Mouse (Mus musculus): ENCODE data around the gene Mrps35. TPM values are rescaled to one million over a fixed set of nuclear protein-coding genes. Genes with fewer than 3 reads are reported as not detected.

Mrps35 gene
- polyA plus RNA-seq, 1 experiment, result 46.4 TPM

- Histone ChIP-seq H3K79me2 (ENCODE audit: control insufficient read depth, insufficient read depth) (peaks cover 15% of the 10 kb centered on the region), H3K27me3 (ENCODE audit: control insufficient read depth, insufficient read depth, insufficient read length) (no peaks in the 10 kb centered on the region), H3K79me3 (ENCODE audit: low read depth) (peaks cover 9% of the 10 kb centered on the region), H3K4me3 (ENCODE audit: insufficient read depth, poor library complexity, severe bottlenecking) (no peak overlapping the region), H3K36me3 (ENCODE audit: control insufficient read depth, insufficient read depth) (no peaks in the 10 kb centered on the region), H3ac (ENCODE audit: control insufficient read depth, insufficient read length, low read depth) (no peak overlapping the region)
- no peak for TF ChIP-seq CTCF (IDR thresholded peaks at IDR 0.05; ENCODE audit: control insufficient read depth, insufficient read depth, insufficient read length)
- TF ChIP-seq MAX (IDR thresholded peaks at IDR 0.05), result no peak
- TF ChIP-seq MYOD1 (IDR thresholded peaks at IDR 0.05; ENCODE audit: control insufficient read depth, insufficient read length, low read depth), result no peak
- no peak for TF ChIP-seq CEBPB (IDR thresholded peaks at IDR 0.05; ENCODE audit: low read depth)
- TF ChIP-seq FOSL1 (IDR thresholded peaks at IDR 0.05; ENCODE audit: insufficient read depth, low read length, poor library complexity, severe bottlenecking), result no peak
- no peak for TF ChIP-seq MYOG (IDR thresholded peaks at IDR 0.05; ENCODE audit: control insufficient read depth, extremely low read depth, insufficient read length)
- TF ChIP-seq USF1 (IDR thresholded peaks at IDR 0.05; ENCODE audit: low read depth), result no peak
Observed at GRCm38 (mm10) chr6:147087736-147088135, 45.2 kb downstream of the Mrps35 start.

GRCm38 (mm10) chr6:147088517-147088916, 46.0 kb downstream of the Mrps35 start:
- no peak overlapping the region for H3ac ChIP-seq (ENCODE audit: control insufficient read depth, insufficient read length, low read depth)
- TF ChIP-seq FOSL1 (IDR thresholded peaks at IDR 0.05; ENCODE audit: insufficient read depth, low read length, poor library complexity, severe bottlenecking) (no peak), CTCF (IDR thresholded peaks at IDR 0.05; ENCODE audit: control insufficient read depth, insufficient read depth, insufficient read length) (no peak), MYOG (IDR thresholded peaks at IDR 0.05; ENCODE audit: control insufficient read depth, extremely low read depth, insufficient read length) (no peak), MAX (IDR thresholded peaks at IDR 0.05) (no peak), MYOD1 (IDR thresholded peaks at IDR 0.05; ENCODE audit: control insufficient read depth, insufficient read length, low read depth) (no peak), CEBPB (IDR thresholded peaks at IDR 0.05; ENCODE audit: low read depth) (no peak), USF1 (IDR thresholded peaks at IDR 0.05; ENCODE audit: low read depth) (no peak)
- peaks cover 23% of the 10 kb centered on the region for H3K79me2 ChIP-seq (ENCODE audit: control insufficient read depth, insufficient read depth)
- no peaks in the 10 kb centered on the region for H3K27me3 ChIP-seq (ENCODE audit: control insufficient read depth, insufficient read depth, insufficient read length)
- no peak overlapping the region for H3K4me3 ChIP-seq (ENCODE audit: insufficient read depth, poor library complexity, severe bottlenecking)
- H3K36me3 ChIP-seq (ENCODE audit: control insufficient read depth, insufficient read depth), result no peaks in the 10 kb centered on the region
- H3K79me3 ChIP-seq (ENCODE audit: low read depth), result peaks cover 15% of the 10 kb centered on the region

- no peak overlapping the region for H3K4me3 ChIP-seq (ENCODE audit: insufficient read depth, poor library complexity, severe bottlenecking)
Observed at GRCm38 (mm10) chr6:147090191-147090590, 47.6 kb downstream of the Mrps35 start.

GRCm38 (mm10) chr6:147091136-147092120, 48.9 kb downstream of the Mrps35 start, which contains the start of gene Klhl42:
TSS of gene Klhl42 (plus strand) at chr6:147091379.
- peak within 1 kb of the TSS; percentile 92 for H3ac ChIP-seq (ENCODE audit: control insufficient read depth, insufficient read length, low read depth)
- peaks cover 51% of the 10 kb centered on the region for H3K79me2 ChIP-seq (ENCODE audit: control insufficient read depth, insufficient read depth)
- TF ChIP-seq FOSL1 (IDR thresholded peaks at IDR 0.05; ENCODE audit: insufficient read depth, low read length, poor library complexity, severe bottlenecking), result no peak
- no peak for TF ChIP-seq MYOG (IDR thresholded peaks at IDR 0.05; ENCODE audit: control insufficient read depth, extremely low read depth, insufficient read length)
- TF ChIP-seq CEBPB (IDR thresholded peaks at IDR 0.05; ENCODE audit: low read depth), result no peak
- TF ChIP-seq CTCF (IDR thresholded peaks at IDR 0.05; ENCODE audit: control insufficient read depth, insufficient read depth, insufficient read length), result no peak
- no peak for TF ChIP-seq USF1 (IDR thresholded peaks at IDR 0.05; ENCODE audit: low read depth)
- TF ChIP-seq MYOD1 (IDR thresholded peaks at IDR 0.05; ENCODE audit: control insufficient read depth, insufficient read length, low read depth), result no peak
- no peak for TF ChIP-seq MAX (IDR thresholded peaks at IDR 0.05)
- peaks cover 10% of the 10 kb centered on the region for H3K36me3 ChIP-seq (ENCODE audit: control insufficient read depth, insufficient read depth)
- H3K27me3 ChIP-seq (ENCODE audit: control insufficient read depth, insufficient read depth, insufficient read length), result no peaks in the 10 kb centered on the region
- peaks cover 40% of the 10 kb centered on the region for H3K79me3 ChIP-seq (ENCODE audit: low read depth)
- H3K4me3 ChIP-seq (ENCODE audit: insufficient read depth, poor library complexity, severe bottlenecking), result peak within 1 kb of the TSS; percentile 79

More at GRCm38 (mm10) chr6:147090191-147090590, 47.6 kb downstream of the Mrps35 start:
- Histone ChIP-seq H3K79me2 (ENCODE audit: control insufficient read depth, insufficient read depth) (peaks cover 39% of the 10 kb centered on the region), H3ac (ENCODE audit: control insufficient read depth, insufficient read length, low read depth) (no peak overlapping the region), H3K27me3 (ENCODE audit: control insufficient read depth, insufficient read depth, insufficient read length) (no peaks in the 10 kb centered on the region), H3K36me3 (ENCODE audit: control insufficient read depth, insufficient read depth) (peaks cover 10% of the 10 kb centered on the region), H3K79me3 (ENCODE audit: low read depth) (peaks cover 29% of the 10 kb centered on the region)
- no peak for TF ChIP-seq USF1 (IDR thresholded peaks at IDR 0.05; ENCODE audit: low read depth)
- TF ChIP-seq MYOG (IDR thresholded peaks at IDR 0.05; ENCODE audit: control insufficient read depth, extremely low read depth, insufficient read length), result no peak
- no peak for TF ChIP-seq CEBPB (IDR thresholded peaks at IDR 0.05; ENCODE audit: low read depth)
- no peak for TF ChIP-seq MAX (IDR thresholded peaks at IDR 0.05)
- no peak for TF ChIP-seq FOSL1 (IDR thresholded peaks at IDR 0.05; ENCODE audit: insufficient read depth, low read length, poor library complexity, severe bottlenecking)
- TF ChIP-seq MYOD1 (IDR thresholded peaks at IDR 0.05; ENCODE audit: control insufficient read depth, insufficient read length, low read depth), result no peak
- TF ChIP-seq CTCF (IDR thresholded peaks at IDR 0.05; ENCODE audit: control insufficient read depth, insufficient read depth, insufficient read length), result no peak

- H3K79me2 ChIP-seq (ENCODE audit: control insufficient read depth, insufficient read depth), result peaks cover 58% of the 10 kb centered on the region
- H3K79me3 ChIP-seq (ENCODE audit: low read depth), result peaks cover 44% of the 10 kb centered on the region
- H3K27me3 ChIP-seq (ENCODE audit: control insufficient read depth, insufficient read depth, insufficient read length), result no peaks in the 10 kb centered on the region
- peak overlapping the region; percentile 92 for H3ac ChIP-seq (ENCODE audit: control insufficient read depth, insufficient read length, low read depth)
- H3K4me3 ChIP-seq (ENCODE audit: insufficient read depth, poor library complexity, severe bottlenecking), result peak overlapping the region; percentile 79
- TF ChIP-seq MYOG (IDR thresholded peaks at IDR 0.05; ENCODE audit: control insufficient read depth, extremely low read depth, insufficient read length) (no peak), MYOD1 (IDR thresholded peaks at IDR 0.05; ENCODE audit: control insufficient read depth, insufficient read length, low read depth) (no peak), FOSL1 (IDR thresholded peaks at IDR 0.05; ENCODE audit: insufficient read depth, low read length, poor library complexity, severe bottlenecking) (no peak), CTCF (IDR thresholded peaks at IDR 0.05; ENCODE audit: control insufficient read depth, insufficient read depth, insufficient read length) (no peak), MAX (IDR thresholded peaks at IDR 0.05) (no peak), USF1 (IDR thresholded peaks at IDR 0.05; ENCODE audit: low read depth) (no peak), CEBPB (IDR thresholded peaks at IDR 0.05; ENCODE audit: low read depth) (no peak)
- peaks cover 10% of the 10 kb centered on the region for H3K36me3 ChIP-seq (ENCODE audit: control insufficient read depth, insufficient read depth)
Observed at GRCm38 (mm10) chr6:147092136-147092535, 49.6 kb downstream of the Mrps35 start.
